In the genomic region with DNA sequence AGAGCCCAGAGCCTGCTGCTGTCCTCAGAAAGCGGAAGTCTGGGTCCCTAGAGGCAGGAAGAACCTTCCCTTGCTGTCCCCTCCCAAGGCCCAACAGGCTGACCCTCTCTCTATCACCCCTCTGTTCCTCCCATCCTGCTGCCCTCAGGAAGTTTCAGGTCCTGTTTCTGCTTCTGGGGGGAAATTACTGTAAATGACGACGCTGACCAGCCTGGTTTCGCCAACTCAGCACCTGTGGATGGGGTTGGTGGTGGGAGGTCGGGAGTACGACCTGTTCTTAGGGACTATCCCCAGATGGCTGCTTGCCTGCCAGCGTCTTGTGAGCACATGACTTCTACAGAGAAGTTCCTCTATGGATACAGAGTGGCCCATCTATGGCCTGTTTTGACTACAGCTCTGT, we compare ENCODE assay signal across 8 mouse cellular contexts. TPM values are rescaled to one million over a fixed set of nuclear protein-coding genes. Genes with fewer than 3 reads are reported as not detected.
DNase-seq lines count a peak whose midpoint lies in the region; ATAC-seq and TF ChIP-seq lines count a peak whose summit lies in the region.

A gene (minus strand): TSS at position 87 of the 400 bp plus-strand sequence.

- no peaks in the 10 kb centered on the region for H3K36me3 ChIP-seq in hindbrain, postnatal 0 days (ENCODE audit: insufficient read depth, low read length)
- no peaks in the 10 kb centered on the region for H3K36me3 ChIP-seq in liver, embryonic 11.5 days (ENCODE audit: control insufficient read depth, insufficient read depth, low read length)

- no peak for DNase-seq in adrenal gland, adult 18-20 months (ENCODE audit: low spot score in 2 of 2)
- no peak for DNase-seq in adrenal gland, adult (ENCODE audit: inconsistent age in 2 of 2, low spot score in 1 of 2)
- no peak for DNase-seq in adrenal gland, postnatal 25 days
- DNase-seq in gastrocnemius, postnatal 25 days: peak; percentile 28
- no peak for DNase-seq in hindbrain, postnatal 0 days (ENCODE audit: low spot score)
- DNase-seq in liver, embryonic 11.5 days (ENCODE audit: low spot score): no peak
- DNase-seq in ovary, postnatal 36 days (ENCODE audit: low spot score): no peak
- DNase-seq in spleen, adult 12 weeks (ENCODE audit: low spot score): no peak

- H3K4me2 ChIP-seq in hindbrain, postnatal 0 days (ENCODE audit: low read depth, low read length): no peak within 1 kb of the TSS
- no peak within 1 kb of the TSS for H3K4me2 ChIP-seq in liver, embryonic 11.5 days

- H3K9me3 ChIP-seq in hindbrain, postnatal 0 days (ENCODE audit: low read length): no peaks in the 10 kb centered on the region
- H3K9me3 ChIP-seq in liver, embryonic 11.5 days (ENCODE audit: control insufficient read depth, low read length): no peaks in the 10 kb centered on the region

- no peak within 1 kb of the TSS for H3K27ac ChIP-seq in hindbrain, postnatal 0 days
- H3K27ac ChIP-seq in liver, embryonic 11.5 days (ENCODE audit: low read depth, low read length): no peak within 1 kb of the TSS

- no peaks in the 10 kb centered on the region for H3K4me1 ChIP-seq in hindbrain, postnatal 0 days (ENCODE audit: insufficient read depth, low read length)
- H3K4me1 ChIP-seq in liver, embryonic 11.5 days (replicated peaks; ENCODE audit: control insufficient read depth, insufficient read depth, low read length): no peaks in the 10 kb centered on the region

- no peaks in the 10 kb centered on the region for H3K27me3 ChIP-seq in hindbrain, postnatal 0 days (ENCODE audit: insufficient read depth, low read length)
- H3K27me3 ChIP-seq in liver, embryonic 11.5 days (replicated peaks; ENCODE audit: control insufficient read depth, insufficient read depth, low read length): no peaks in the 10 kb centered on the region

- TF ChIP-seq CTCF in hindbrain, postnatal 0 days (IDR thresholded peaks at IDR 0.05; ENCODE audit: low read depth): no peak

- ATAC-seq in hindbrain, postnatal 0 days: no peak
- no peak for ATAC-seq in liver, embryonic 11.5 days (replicated peaks; ENCODE audit: low FRiP score)

- 68% methylated on average over 7 of the region's 7 CpGs for WGBS in hindbrain, postnatal 0 days
- WGBS in liver, embryonic 11.5 days: 59% methylated on average over 7 of the region's 7 CpGs

- H3K9ac ChIP-seq in hindbrain, postnatal 0 days (replicated peaks; ENCODE audit: low read length): no peak within 1 kb of the TSS
- no peak within 1 kb of the TSS for H3K9ac ChIP-seq in liver, embryonic 11.5 days (ENCODE audit: low read depth, low read length)

- H3K4me3 ChIP-seq in hindbrain, postnatal 0 days (ENCODE audit: low read length): no peak within 1 kb of the TSS
- H3K4me3 ChIP-seq in liver, embryonic 11.5 days (ENCODE audit: low read depth, low read length): 0 out of 2 replicates have a peak within 1 kb of the TSS, but pooled peaks have one; percentile 7

RNA-seq across cellular contexts. Expression of the gene that starts here (rescaled TPM):
- total RNA-seq in adrenal gland, adult 18-20 months (2021): 100 to 1,000 TPM in 1 of 2 experiments, 10 to 100 TPM in 1; 69.3 to 122 TPM
- total RNA-seq in adrenal gland, postnatal 25 days (2021): 24.4 and 28.3 TPM in 2 replicates
- 10 to 100 TPM; 13.4 to 16.5 TPM for total RNA-seq in gastrocnemius, postnatal 25 days (2021)
- 65.5 and 72.0 TPM in 2 replicates for total RNA-seq in hindbrain, postnatal 0 days (2014; rRNA removed)
- polyA plus RNA-seq in hindbrain, postnatal 0 days (2015; fragmentation: Nextera tagmentation; extraction: Ambion mirVana): 75.8 and 79.7 TPM in 2 replicates
- 77.7 and 81.2 TPM in 2 replicates for polyA plus RNA-seq in liver, embryonic 11.5 days (2014; fragmentation: Nextera tagmentation; extraction: Ambion mirVana)
